Mouse (Mus musculus) embryo, embryonic 11.5 days (tissue): ENCODE data around the gene Zxdc.

Source experiments
- DNase-seq: peaks from one replicate; pipeline ENCODE4 v3.0.0-alpha.2; 2012; ENCODE audit warnings: low read depth, low spot score

Gene Zxdc

DNA sequence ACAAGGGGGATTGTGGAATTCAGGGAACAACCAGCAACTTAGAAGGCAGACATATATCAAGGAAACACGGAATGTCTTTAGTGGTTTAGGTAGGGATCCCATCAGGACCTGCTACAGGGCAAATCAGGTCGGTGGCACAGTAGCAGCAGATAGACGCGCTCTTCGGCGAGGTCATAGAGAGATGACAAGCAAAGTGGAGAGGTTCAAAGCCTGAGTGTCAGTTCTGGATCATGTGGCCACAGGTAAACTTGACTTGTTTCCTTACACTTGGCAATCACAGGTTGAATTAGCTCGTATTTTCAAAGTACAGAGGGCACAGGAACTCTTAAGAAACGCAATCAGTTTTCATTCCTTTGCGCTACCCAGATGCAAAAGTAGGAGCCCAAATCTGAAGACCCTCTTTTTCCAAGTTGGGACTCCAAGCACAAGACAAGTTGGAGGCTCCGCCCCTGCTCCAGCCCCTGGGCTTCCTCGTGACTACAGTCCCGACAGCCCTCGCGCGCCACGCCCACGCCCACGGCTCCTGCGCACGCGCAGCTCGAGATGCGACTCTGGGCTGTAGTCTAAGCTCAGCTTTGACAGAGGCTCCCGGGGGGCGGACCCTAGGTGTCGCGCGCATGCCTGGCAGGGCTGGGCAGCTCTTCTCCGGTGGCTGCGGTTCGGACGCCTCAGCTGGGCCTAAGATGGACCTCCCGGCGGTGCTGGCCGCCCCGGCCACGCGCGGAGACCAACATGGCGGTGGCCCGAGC, at the start of gene Zxdc:
Gene Zxdc, plus strand, starts transcription at position 517 of the 749 bp plus-strand sequence.
- DNase-seq, result peak; percentile 94

DNA sequence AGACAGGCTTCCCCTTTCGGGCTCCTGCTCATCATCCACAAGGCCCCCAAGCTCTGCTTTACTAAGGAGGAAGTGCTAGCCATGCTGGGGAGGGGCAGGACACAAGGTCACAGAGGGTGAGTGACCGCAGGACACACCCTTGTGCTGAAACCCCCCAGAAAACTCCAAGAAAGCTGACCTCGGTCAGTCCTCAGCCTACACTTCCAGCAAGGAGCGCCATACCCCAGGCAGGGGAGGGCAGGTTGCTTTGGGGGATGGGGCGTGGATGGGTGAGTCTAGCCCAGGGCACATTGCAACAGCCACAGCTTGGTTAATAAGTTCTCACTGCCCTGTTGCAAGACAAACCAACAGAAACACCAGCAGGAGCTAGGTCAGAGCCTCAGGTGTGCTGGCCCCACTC, 48.9 kb upstream of the Zxdc start:
- DNase-seq, result no peak

DNA sequence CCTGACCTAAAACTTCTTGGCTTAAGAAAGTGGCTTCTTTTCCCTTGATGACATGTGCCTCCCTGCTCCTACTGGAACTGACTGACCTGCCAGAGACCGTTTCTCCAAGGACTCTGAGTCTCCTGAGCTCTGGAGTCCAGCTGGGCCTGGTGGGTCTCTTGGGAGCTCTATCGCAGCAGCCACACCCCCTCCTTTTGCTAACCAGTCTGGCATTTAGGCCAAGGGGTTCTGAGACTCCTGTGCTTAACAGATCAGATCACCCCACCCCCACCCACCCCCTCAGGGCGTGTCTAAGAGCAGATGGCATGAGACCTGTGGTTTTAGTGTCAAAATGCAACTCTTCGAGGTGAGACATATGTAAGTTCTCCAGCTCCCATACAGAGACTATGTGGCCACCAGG, 47.5 kb upstream of the Zxdc start:
- no peak for DNase-seq

DNA sequence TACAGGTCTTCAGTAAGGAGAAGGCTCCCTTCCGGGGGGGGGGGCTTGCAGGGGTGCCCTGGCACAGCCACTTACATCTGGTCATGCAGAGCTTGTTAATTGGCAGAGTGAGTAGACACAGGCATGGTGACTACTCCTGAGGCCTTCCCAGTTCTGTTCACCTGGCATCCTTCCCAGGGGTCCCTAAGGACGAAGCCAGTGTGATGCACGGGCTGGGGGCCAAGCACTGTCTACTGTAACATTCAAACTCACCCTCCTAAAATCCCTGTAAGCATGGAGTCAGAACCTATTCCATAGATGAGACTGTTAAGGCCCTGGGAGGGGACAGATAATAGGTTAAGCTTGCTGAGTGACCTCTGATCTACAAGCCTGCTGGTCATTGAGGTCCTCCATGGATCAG, 45.3 kb upstream of the Zxdc start:
- no peak for DNase-seq

DNA sequence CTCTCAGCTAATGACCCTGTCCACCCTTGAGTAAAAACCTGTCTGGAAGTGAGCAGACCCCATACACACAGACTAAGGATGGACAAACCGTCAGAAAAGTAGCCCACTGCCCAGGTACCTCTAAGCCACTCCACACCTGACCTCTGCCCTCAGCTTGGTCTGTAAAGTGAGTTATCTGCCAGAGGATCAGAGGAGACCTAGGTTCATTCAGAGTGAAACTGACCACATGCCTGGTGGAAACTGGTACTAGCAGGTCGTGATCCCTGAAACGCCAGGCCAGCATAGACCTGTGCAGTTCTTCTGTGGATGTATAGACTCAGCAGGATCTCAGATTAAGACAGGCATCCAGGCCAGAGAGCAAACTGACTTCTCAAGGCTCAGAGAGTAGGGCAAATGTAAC, 44.8 kb upstream of the Zxdc start:
- no peak for DNase-seq

DNA sequence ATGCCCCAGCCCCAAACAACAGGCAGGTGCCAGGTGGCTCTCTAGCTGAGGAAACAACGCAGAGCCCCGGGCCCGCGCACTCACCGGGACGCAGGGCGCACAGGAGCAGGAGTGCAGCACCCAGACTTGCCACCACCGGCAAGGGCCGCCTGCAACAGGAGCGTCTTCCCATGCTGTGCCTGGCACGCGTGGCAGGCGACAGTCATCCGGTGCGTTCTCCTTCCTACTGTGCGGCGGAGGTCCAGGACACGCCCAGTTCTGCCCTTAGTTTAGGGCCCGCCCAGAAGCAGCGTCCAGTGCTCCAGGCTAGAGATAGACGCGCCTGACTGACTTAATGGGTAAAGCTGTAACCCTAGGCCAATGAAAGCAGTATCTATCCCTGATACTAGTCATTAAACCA, 44.3 kb upstream of the Zxdc start, which contains the start of gene Chst13:
Gene Chst13, minus strand, starts transcription at position 195 of the 400 bp plus-strand sequence.
- no peak for DNase-seq

DNA sequence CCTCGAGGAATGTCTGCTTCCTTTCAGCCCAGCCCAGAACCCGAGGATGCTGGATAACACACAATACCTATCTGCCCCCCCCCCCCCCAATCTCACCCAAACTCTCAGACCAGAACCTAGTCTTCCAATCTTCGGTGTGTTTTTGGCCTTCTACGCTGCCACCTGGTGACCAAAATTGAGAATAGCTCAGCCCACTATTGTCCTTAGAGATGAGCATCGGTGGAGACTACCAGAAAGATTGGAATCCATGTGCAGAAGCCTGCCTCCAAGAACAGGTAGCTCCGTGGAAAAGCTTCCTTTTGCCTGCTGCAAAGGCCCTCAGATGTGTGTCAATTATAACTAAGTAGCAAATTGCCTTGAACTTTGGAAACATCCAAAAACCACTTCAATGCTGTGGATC, 41.6 kb upstream of the Zxdc start:
- DNase-seq, result peak; percentile 9

DNA sequence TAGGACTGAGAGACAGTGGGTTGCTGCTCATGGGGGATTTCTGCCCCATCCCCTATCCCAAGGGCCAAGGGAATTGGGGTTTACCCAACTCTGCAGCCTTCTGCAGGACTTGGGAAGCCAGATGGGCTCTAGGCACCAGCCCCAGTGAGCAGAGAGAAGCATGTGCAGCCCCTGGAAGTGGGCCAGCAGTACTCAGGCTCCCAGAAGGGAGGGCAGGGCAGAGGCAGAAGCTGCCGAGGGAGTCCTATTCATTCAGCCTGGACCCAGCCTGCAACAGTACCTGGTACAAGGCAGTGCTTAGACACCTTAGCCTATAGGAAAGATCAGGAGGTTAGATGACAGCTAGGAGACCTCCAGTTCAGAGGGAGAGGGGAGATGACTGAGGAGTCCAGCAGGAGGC, 39.3 kb upstream of the Zxdc start:
- DNase-seq, result no peak

DNA sequence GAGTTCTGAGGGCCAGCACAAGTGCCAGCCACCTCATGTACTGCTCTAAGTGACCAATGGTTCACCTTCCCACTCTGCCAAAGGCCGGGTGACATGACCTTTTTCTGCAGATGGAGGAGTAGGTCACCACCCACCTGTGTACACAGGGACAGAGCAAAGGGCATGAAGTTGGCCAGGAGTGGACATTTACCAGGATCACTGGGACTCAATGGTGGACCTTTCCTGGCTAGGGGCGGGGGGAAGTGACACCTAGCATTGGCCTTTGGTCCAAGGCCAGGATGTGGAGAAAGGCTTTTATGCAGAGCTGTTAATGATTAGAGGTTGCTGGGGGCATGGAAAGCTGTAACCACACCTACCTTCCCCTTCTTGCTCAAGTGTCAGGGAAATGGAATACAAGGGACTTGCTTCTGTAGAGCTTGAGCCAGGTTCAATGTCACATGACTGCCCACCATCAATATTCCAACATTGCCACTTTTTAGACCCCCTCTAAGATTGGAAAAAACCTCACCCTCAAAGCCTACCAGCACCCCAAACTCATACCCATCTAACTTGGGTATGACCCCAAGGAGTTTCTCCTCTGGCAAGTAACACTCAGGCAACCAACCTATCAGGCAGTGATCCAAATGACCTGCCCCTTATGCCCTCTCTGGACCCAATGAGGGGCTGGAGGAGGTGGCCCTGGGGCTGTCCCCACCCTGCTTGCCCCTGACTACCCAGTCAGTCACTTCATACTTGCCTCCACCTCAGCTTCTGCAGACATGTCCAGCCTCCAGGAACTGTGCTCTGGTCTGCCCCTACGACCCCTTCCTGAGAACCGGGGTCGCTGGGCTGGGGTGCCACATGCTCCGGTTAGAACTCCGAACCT, 36.5 kb upstream of the Zxdc start, which contains the start of gene Uroc1:
Gene Uroc1, plus strand, starts transcription at position 724 of the 865 bp plus-strand sequence.
- no peak for DNase-seq

DNA sequence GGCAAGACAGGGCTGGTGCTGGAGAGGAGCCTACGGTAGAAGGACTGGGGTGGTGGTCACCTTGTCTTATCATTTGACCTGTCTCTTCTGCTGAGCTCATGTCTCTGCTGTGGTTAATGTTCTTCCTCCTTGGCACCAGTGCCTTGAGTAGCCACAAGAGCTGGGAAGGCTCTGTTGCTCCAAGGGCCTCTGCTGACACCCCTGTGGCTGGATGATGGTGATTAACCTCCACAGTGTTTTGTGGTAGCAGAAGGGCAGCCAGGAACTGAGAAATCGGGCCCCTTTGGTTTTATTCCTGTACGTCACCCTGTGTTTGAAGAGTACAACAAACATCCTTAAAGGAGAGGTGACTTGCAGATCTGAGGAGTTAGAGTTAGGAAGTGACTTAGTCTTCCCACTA, 35.0 kb upstream of the Zxdc start:
- no peak for DNase-seq

DNA sequence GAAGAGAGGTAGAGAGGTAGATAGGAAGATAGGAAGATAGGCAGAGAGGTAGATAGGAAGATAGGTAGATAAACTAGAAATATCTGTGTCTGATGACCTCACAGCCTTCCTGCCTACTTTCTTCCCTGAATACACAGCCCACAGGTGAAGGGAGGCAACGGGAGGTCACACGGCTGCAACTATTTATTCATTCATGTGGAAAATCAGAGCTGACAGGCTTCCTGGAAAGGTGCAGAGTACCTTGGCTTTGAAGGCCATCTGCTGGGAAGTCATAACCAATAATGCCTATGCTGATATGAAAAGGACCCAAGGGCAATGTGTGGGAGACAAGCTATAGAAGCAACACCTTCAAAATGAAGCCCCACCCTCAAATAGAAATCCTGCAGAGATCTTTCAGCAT, 26.9 kb upstream of the Zxdc start:
- no peak for DNase-seq

DNA sequence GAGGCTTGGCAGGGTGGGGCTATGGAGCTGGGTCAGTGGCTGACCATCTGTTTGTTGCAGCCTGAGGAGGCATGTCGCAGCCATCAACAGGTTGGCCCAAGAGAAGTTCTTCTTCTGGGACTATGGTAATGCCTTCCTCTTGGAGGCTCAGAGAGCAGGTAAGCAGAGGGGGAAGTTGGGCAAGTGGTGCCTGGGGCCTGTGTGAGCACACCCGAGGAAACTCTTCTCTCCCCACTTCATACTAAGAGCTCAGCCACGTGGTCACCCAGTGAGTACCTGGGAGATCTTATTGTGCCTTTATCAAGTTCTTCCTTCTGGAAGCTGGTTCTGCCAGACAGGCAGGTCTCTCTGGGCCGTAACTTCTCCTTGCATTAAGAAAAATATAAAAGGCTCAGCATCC, 22.1 kb upstream of the Zxdc start:
- DNase-seq, result no peak

DNA sequence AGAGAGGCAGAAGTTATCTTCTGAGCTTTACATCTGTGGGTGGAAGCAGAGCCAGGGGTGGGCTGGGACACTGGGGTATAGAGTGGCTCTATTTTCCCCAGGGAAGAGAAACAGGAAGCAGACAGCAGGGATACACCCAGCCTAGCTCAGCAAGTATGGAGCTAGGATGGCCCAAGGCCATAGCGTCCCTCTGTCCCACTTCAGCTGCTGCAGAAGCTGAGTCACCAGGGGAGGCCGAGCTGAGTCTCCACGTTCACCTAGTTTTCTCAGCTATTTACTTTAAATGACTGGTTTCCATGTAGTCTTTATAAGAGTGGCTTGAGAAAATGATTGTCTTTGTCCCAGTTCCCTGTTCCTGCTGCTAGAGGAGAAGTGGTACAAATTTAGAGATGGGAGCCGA, 20.8 kb upstream of the Zxdc start:
- no peak for DNase-seq

DNA sequence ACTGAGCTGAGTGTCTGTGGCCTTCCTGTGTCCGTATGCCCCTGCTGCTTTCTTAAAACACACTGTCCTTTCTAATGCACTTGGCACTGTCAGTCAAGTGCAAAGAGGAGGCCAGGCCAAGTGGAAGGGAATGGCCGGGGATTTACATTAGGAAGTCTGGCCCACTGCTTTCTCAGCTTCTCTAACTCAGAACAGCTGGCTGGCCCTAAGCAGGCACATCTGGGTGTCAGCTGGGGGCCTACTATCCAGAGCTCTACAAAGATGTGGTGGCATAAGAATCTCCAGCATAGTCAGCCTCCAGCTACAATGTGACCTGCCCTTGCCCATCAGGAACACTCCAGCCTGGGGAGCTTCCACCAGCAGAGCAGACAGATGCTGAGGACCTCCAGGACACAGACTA, 19.3 kb upstream of the Zxdc start:
- DNase-seq, result no peak

DNA sequence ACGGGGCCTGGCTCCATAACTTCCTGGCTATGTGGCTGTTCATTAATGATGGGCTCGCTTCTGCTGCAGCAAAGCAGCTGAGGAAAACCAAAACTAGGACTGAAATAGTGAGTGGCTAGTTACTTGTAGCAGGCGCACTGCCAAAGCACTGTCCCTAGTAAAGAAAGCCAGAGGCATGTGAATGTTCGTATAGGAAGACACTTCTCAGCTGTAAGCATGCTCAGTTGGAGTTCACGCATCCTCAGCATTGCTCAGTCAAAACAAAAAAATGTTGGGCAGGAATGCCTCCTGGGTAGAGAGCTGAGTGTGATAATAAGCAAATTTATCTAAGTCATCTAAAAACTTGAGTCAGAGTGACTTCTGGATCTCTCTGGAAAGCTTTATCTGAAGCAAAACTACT, 11.2 kb upstream of the Zxdc start:
- DNase-seq, result no peak

DNA sequence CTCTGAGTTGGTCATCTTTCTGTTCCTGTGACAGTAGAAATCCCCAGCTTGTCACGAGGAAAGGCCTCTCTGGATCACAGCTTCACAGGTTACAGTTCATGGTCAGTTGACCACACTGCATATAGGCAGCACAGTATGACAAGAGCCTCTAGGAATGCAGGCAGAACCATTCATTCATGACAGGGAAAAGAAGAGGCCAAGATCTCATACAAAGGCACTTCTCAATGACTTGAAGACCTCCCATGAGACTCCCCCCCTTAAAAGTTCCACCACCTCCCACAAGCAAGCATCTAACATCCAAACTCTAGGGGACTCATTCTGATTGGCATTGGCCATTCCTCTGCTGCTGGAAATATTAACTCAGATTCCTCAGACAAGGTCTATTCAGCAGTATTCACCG, 9.8 kb upstream of the Zxdc start:
- no peak for DNase-seq

DNA sequence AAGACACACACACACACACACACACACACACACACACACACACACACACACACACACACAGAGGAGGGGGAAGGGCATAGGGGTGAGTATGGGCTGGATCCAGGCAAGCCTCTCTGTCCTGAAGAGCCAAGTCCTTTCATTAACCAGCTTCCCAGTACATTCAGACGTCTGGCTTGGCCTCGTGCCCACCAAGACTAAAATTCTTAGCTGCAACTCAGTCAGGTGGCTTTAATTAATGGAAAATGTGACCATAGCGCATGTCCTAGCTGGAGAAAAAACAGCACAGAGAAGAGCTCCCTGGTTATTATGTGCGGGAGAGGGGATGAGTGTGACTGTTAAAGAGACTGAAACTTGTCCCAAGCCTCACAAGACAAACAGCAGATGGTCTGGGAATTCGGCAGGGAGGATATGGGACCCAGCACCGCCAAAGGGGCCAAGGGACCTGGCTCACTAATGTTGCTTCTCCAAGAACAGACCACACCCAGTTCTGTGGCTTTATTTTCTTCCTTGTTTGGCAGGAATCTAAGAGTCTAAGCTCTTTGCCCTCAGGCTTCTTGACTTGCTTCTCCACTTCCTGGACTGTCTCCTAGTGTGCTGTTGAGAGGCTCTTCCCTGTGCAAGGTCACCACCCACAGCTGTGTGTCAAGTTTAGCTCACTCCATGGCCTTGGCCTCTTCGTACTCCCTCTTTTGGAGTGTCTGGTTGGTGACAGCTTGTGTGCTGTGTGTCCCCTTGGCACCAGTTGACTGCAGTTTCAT, 9.1 kb upstream of the Zxdc start:
- DNase-seq, result no peak

DNA sequence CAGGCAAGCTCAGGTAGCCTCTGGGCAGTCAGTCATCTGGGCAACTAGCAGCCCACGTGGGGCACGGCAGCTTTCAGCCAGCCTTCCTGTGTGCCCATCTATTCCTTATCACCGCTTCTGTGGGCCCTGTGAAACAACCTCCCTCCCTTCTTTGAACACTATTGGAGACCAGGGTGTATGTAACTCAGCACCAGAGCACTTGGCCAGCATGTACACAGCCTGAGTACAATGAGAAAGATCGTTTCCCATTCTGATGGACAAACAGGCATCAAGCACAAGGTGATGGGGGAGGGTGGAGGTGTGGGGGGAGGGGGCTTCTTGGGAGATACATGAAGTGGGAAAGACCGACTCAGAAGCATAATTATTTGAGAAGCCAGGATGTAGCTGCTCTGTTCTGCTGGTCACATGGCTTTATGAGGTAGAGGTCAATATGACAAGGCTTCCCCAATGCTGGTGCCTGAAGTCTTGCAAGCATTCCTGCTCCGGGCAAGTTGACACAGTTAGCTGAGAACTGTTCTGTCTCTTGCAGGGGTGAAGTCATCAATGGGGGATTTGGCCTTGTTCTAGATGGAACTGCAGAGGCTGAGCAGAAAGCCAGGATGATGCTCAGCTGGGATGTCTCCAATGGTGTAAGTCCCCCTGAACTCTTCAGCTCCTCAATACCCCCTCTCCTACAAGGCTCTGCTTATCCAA, 8.2 kb upstream of the Zxdc start:
- DNase-seq, result no peak

DNA sequence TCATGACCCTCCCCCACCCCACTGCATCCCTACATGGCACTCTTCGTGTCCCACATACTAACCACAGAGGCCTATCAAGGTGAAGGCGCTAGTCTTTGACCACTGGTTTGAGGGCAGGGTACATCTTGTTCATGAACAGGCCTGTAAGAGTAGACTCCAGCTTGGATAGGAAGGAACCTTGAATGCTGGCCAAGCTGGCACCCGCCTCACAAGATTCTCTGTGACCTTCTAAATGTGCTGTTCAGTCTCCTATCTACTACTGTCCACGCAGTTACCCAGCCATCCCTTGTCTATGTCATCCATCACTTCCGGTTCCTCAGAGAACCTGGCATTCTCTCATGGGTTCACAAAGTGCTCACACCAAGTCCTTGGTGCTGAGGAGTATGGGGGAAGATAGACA, 6.0 kb upstream of the Zxdc start:
- DNase-seq, result no peak

DNA sequence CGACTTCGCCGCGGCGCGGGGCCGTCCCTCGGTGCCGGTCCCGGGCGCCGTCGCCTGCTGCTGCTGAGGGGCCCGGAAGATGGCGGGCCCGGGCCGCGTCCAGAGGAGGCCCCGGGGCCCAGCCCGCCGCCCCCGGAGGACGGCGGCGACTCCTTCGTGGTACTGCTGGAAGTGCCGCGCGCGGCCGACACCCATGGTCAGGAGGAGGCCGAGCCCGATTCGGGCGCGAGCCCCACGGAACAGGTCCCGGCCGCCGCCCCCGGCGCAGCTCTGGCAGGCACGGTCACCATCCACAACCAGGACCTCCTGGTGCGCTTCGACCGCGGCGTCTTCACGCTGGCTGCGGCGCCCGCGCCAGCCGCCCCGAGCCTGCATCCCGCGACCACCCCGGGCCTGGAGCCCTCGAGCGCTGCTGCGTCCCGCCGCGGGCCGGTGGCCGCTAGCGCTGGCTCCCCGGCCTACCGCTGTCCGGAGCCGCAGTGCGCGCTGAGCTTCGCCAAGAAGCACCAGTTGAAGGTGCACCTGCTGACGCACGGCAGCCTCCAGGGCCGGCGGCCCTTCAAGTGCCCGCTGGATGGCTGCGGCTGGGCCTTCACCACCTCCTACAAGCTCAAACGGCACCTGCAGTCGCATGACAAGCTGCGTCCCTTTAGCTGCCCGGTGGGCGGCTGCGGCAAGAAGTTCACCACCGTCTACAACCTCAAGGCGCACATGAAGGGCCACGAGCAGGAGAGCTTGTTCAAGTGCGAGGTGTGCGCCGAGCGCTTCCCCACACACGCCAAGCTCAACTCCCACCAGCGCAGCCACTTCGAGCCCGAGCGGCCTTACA, 647 bp downstream of the Zxdc start:
- DNase-seq, result no peak

DNA sequence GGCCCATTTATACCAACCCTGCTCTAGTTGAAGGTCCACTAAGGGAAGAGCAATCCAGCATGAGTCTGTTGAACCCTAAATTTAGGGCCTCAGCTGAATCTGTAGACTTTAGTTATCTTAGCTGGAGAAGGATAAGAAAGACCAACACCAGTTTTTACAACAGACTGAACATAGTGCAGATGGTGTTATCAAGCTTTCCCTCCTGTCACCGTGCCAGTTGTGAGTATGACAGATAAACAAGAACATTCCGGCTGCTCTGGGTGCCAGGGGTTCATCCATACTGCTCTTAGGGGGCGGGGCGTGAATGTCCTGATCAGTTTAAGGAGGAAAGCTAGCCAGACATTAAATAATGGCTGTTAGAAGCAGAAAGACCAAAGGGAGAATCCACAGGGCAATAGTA, 5.4 kb downstream of the Zxdc start:
- DNase-seq, result no peak
